Mouse (Mus musculus): ENCODE data around the gene Mc1r. TPM values are rescaled to one million over a fixed set of nuclear protein-coding genes. Genes with fewer than 3 reads are reported as not detected.
A peak's percentile ranks its signal among the peaks of the same experiment; 100 is the strongest.

Mc1r gene
- polyA plus RNA-seq (2011; ENCODE audit: insufficient read length, low read depth, missing spikeins), result not detected in 2 replicates

GRCm38 (mm10) chr8:123406786-123407185, at the start of gene Mc1r:
Mc1r (plus strand) TSS chr8:123407107.
- peak; percentile 59; the same call in 1 of the 2 replicates for TF ChIP-seq CTCF (IDR thresholded peaks at IDR 0.05; ENCODE audit: borderline replicate concordance, insufficient read depth, low read length)
- no peak for TF ChIP-seq POLR2A (IDR thresholded peaks at IDR 0.05; ENCODE audit: low read depth, low read length)
- no peak within 1 kb of the TSS for H3K4me3 ChIP-seq (ENCODE audit: insufficient read depth, low read length)
- no peak within 1 kb of the TSS for H3K27ac ChIP-seq (ENCODE audit: insufficient read depth, low read length)
- peaks cover 15% of the 10 kb centered on the region for H3K4me1 ChIP-seq (ENCODE audit: control insufficient read depth, insufficient read depth, low read length)

DNA sequence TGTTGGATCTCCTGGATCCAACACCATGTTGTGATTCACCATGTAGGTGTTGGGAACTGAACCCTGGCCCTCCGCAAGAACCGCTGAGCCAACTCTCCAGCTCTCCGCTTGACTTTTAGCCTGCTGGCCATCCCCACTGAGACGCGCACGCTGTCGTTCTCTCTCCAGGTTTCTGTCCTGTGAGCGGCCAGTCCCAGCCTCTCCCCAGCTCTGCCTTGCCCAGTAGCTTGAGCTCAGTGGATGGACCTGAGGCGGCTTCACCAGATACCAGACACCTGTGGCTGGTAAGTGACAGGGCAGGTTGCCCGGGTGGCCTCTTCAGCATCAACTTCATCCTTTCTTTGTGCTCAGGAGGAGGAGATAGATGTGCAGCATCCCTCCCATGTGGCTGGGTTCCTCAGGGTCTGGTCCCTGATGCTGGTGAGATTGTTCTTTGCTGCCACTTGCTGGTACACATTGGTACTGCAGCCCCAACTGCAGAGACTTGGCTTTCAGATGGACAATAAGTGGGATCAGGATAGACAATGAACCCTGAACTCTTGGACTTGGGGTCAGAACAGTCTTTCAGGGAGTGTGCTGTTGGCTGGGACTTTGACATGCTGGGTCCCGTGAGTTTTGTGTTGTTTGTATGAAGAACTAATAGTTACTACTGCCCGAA, 45.7 kb upstream of the Mc1r start:
- H3K4me1 ChIP-seq (ENCODE audit: control insufficient read depth, insufficient read depth, low read length), result no peaks in the 10 kb centered on the region
- TF ChIP-seq CTCF (IDR thresholded peaks at IDR 0.05; ENCODE audit: borderline replicate concordance, insufficient read depth, low read length) (peak; percentile 91), POLR2A (IDR thresholded peaks at IDR 0.05; ENCODE audit: low read depth, low read length) (no peak)
- H3K4me3 ChIP-seq (ENCODE audit: insufficient read depth, low read length), result no peak overlapping the region
- H3K27ac ChIP-seq (ENCODE audit: insufficient read depth, low read length), result no peak overlapping the region

GRCm38 (mm10) chr8:123373403-123374238, 33.3 kb upstream of the Mc1r start, which contains the start of gene Tcf25:
Tcf25 (plus strand) TSS chr8:123373753.
- peak; percentile 86 for TF ChIP-seq POLR2A (IDR thresholded peaks at IDR 0.05; ENCODE audit: low read depth, low read length)
- TF ChIP-seq CTCF (IDR thresholded peaks at IDR 0.05; ENCODE audit: borderline replicate concordance, insufficient read depth, low read length), result no peak
- H3K4me1 ChIP-seq (ENCODE audit: control insufficient read depth, insufficient read depth, low read length), result peaks cover 3% of the 10 kb centered on the region; the same call in 1 of the 2 replicates
- H3K27ac ChIP-seq (ENCODE audit: insufficient read depth, low read length), result peak within 1 kb of the TSS; percentile 87
- peak within 1 kb of the TSS; percentile 70 for H3K4me3 ChIP-seq (ENCODE audit: insufficient read depth, low read length)

DNA sequence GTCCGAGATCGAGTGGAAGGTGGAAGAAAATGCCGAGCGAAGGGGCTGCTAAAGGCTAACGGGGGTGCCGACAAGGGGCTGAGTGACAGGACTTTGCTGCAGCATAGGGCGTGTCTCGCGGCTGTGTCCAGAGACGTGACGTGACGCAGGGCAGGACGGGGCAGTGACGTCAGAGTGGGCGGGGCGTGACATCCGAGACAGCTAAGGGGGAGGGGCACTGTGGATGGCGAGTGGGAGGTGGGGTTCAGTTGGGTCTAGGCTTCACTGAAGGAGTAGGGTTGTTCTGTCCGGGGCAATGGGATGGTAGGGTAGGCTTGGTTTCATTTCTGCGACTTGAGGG, 32.7 kb upstream of the Mc1r start:
- TF ChIP-seq POLR2A (IDR thresholded peaks at IDR 0.05; ENCODE audit: low read depth, low read length) (peak; percentile 80), CTCF (IDR thresholded peaks at IDR 0.05; ENCODE audit: borderline replicate concordance, insufficient read depth, low read length) (no peak)
- Histone ChIP-seq H3K4me1 (ENCODE audit: control insufficient read depth, insufficient read depth, low read length) (peaks cover 3% of the 10 kb centered on the region; the same call in 1 of the 2 replicates), H3K4me3 (ENCODE audit: insufficient read depth, low read length) (peak overlapping the region; percentile 70), H3K27ac (ENCODE audit: insufficient read depth, low read length) (peak overlapping the region; percentile 87)

- Histone ChIP-seq H3K4me1 (ENCODE audit: control insufficient read depth, insufficient read depth, low read length) (peaks cover 3% of the 10 kb centered on the region; the same call in 1 of the 2 replicates), H3K27ac (ENCODE audit: insufficient read depth, low read length) (no peak overlapping the region), H3K4me3 (ENCODE audit: insufficient read depth, low read length) (no peak overlapping the region)
- TF ChIP-seq POLR2A (IDR thresholded peaks at IDR 0.05; ENCODE audit: low read depth, low read length), result no peak
- no peak for TF ChIP-seq CTCF (IDR thresholded peaks at IDR 0.05; ENCODE audit: borderline replicate concordance, insufficient read depth, low read length)
Measured at GRCm38 (mm10) chr8:123375701-123376100, 31.2 kb upstream of the Mc1r start.

DNA sequence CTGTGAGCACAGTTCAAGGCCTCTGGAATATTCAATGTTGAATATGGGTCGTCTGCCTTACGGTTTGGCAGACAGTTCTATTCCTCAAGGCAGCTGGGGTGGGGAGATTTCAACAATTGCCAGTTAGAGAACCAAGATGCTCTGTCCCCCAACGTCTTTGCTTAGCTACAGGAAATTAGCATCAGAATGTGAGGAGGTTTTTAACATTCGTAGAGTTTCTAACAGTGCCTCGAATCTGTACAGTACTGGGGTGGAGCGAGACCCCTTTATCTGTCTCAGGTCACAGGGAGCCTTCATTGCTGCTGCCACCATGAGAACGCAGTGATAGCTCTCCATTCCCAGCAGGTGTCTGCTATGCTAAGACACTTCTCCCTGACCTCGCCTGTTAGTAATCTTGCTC, 30.8 kb upstream of the Mc1r start:
- peaks cover 3% of the 10 kb centered on the region; the same call in 1 of the 2 replicates for H3K4me1 ChIP-seq (ENCODE audit: control insufficient read depth, insufficient read depth, low read length)
- no peak overlapping the region for H3K27ac ChIP-seq (ENCODE audit: insufficient read depth, low read length)
- TF ChIP-seq CTCF (IDR thresholded peaks at IDR 0.05; ENCODE audit: borderline replicate concordance, insufficient read depth, low read length) (no peak), POLR2A (IDR thresholded peaks at IDR 0.05; ENCODE audit: low read depth, low read length) (no peak)
- no peak overlapping the region for H3K4me3 ChIP-seq (ENCODE audit: insufficient read depth, low read length)

- H3K4me3 ChIP-seq (ENCODE audit: insufficient read depth, low read length), result no peak overlapping the region
- H3K27ac ChIP-seq (ENCODE audit: insufficient read depth, low read length), result no peak overlapping the region
- no peaks in the 10 kb centered on the region for H3K4me1 ChIP-seq (ENCODE audit: control insufficient read depth, insufficient read depth, low read length)
- TF ChIP-seq POLR2A (IDR thresholded peaks at IDR 0.05; ENCODE audit: low read depth, low read length), result no peak
- TF ChIP-seq CTCF (IDR thresholded peaks at IDR 0.05; ENCODE audit: borderline replicate concordance, insufficient read depth, low read length), result no peak
Measured at GRCm38 (mm10) chr8:123381711-123382110, 25.2 kb upstream of the Mc1r start.

GRCm38 (mm10) chr8:123382516-123382915, 24.4 kb upstream of the Mc1r start:
- H3K27ac ChIP-seq (ENCODE audit: insufficient read depth, low read length), result no peak overlapping the region
- H3K4me3 ChIP-seq (ENCODE audit: insufficient read depth, low read length), result no peak overlapping the region
- TF ChIP-seq CTCF (IDR thresholded peaks at IDR 0.05; ENCODE audit: borderline replicate concordance, insufficient read depth, low read length) (no peak), POLR2A (IDR thresholded peaks at IDR 0.05; ENCODE audit: low read depth, low read length) (no peak)
- H3K4me1 ChIP-seq (ENCODE audit: control insufficient read depth, insufficient read depth, low read length), result no peaks in the 10 kb centered on the region

DNA sequence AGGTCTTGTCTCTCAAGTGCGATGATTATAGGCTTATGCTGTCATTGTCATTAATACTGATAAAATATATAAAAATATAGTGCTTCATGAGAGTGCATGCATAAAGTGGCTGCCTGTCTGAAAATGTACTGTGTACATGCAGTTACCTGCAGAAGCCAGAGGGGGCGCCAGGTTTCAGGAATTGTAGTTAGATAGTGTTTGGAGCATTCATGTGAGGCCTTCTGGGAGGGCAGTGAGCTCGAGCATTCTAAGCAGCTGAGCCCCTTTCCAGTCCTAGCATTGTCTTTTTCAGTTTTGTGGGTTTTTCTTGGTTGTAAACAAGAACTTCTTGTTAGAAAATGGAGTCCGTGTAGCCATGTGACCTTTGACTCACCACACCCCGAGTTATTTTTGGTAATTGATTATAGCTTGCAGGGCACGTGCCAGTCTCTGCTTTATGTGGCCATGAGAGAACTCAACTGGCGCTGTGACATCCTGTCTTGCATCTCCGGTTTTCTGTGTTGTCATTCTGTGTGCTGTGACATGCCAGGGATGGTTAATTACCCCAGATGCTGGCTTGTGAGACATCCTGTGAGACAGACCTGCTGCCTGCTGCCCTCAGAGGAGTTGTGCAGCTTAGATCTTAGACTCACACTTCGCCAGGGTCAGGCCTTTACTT, 21.9 kb upstream of the Mc1r start:
- no peak overlapping the region for H3K4me3 ChIP-seq (ENCODE audit: insufficient read depth, low read length)
- no peak overlapping the region for H3K27ac ChIP-seq (ENCODE audit: insufficient read depth, low read length)
- H3K4me1 ChIP-seq (ENCODE audit: control insufficient read depth, insufficient read depth, low read length), result no peaks in the 10 kb centered on the region
- TF ChIP-seq POLR2A (IDR thresholded peaks at IDR 0.05; ENCODE audit: low read depth, low read length), result no peak
- TF ChIP-seq CTCF (IDR thresholded peaks at IDR 0.05; ENCODE audit: borderline replicate concordance, insufficient read depth, low read length), result no peak

All from embryonic fibroblast, embryonic 13.5 days (primary cell).